Mouse (Mus musculus) kidney, embryonic 14.5 days (tissue): ENCODE measurements around the gene Tespa1. TPM values are rescaled to one million over a fixed set of nuclear protein-coding genes. Genes with fewer than 3 reads are reported as not detected.
"Not testable (repeated sequence)": the region's sequence is repeated elsewhere in the genome, so short reads cannot be mapped to it uniquely, and the experiment has no call there.

Experiments used
- ATAC-seq: fragments of 200-750 bp; cut with Nextera tagmentation; 2 replicates; pipeline ENCODE4 v1.8.0; 2017; ENCODE audit warnings: moderate number of reproducible peaks, mild to moderate bottlenecking, moderate TSS enrichment, moderate library complexity; ENCODE audit not compliant: low FRiP score, low TSS enrichment
- H3K27ac ChIP-seq: fragments of 300-500 bp; sonication (generic); 2 replicates; pipeline ENCODE4 v1.5.1; 2014; ENCODE audit warnings: low read depth, mild to moderate bottlenecking, low read length, moderate library complexity, mixed read lengths
- H3K27me3 ChIP-seq: fragments of 300-500 bp; sonication (generic); 2 replicates; pipeline ENCODE4 v1.6.1; 2014; ENCODE audit warnings: mild to moderate bottlenecking, low read length; ENCODE audit not compliant: control insufficient read depth, insufficient read depth
- H3K36me3 ChIP-seq: fragments of 300-500 bp; sonication (generic); 2 replicates; pipeline ENCODE4 v1.6.1; 2014; ENCODE audit warnings: low read length, mixed read lengths; ENCODE audit not compliant: control insufficient read depth, insufficient read depth
- H3K4me1 ChIP-seq: fragments of 300-500 bp; sonication (generic); 2 replicates; pipeline ENCODE4 v1.6.1; 2014; ENCODE audit warnings: low read length, mixed read lengths; ENCODE audit not compliant: control insufficient read depth, insufficient read depth
- H3K4me2 ChIP-seq: fragments of 300-500 bp; sonication (generic); replicated peaks from 2 replicates; pipeline ENCODE4 v1.6.1; 2014; ENCODE audit warnings: low read depth, mild to moderate bottlenecking, low read length
- H3K4me3 ChIP-seq: fragments of 300-500 bp; sonication (generic); 2 replicates; pipeline ENCODE4 v1.5.1; 2014; ENCODE audit warnings: mild to moderate bottlenecking, low read length
- H3K9ac ChIP-seq: fragments of 300-500 bp; sonication (generic); 2 replicates; pipeline ENCODE4 v1.6.1; 2014; ENCODE audit warnings: low read depth, mild to moderate bottlenecking, low read length, moderate library complexity
- H3K9me3 ChIP-seq: fragments of 300-500 bp; sonication (generic); 2 replicates; pipeline ENCODE4 v1.6.1; 2016; ENCODE audit warnings: low read length; ENCODE audit not compliant: control insufficient read depth
- WGBS: fragments of 180-500 bp; shearing (Covaris S2); extraction: QIAGEN DNeasy Blood & Tissue Kit; methylation state at CpG from one replicate; pipeline ENCODE4 v1.1.7; 2014; 5-methylcytosine and 5-hydroxymethylcytosine counted together
- polyA plus RNA-seq: library from polyadenylated mRNA; unstranded; fragments of >200 nt; fragmentation: Nextera tagmentation; extraction: Ambion mirVana; gene quantifications from 2 replicates; pipeline ENCODE4 v1.2.1, GENCODE M21; 2014

Tespa1 gene
- polyA plus RNA-seq, 1 experiment from 2014 or later = not detected

DNA sequence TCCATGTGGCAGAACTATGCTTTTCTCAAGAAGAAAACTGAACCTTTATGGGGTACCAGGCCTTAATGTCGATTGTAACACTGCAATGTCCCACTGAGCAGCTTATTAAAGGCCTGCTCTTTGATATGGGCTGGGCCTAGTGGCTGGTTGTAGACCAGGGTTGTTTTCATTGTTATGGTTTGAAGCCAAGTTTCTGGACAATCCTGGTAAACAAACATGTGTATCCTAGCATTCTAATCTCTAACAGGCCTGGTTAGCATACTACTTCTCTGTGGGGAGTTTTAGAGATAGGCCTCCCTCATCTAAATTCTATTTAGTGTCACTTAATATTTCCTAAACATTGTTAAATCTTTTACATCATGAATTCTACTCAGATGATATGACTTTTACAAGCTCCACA lies 49.0 kb downstream of the Tespa1 start:
- Histone ChIP-seq H3K36me3 (no peaks in the 10 kb centered on the region), H3K9me3 (no peaks in the 10 kb centered on the region), H3K27ac (no peak overlapping the region), H3K4me1 (no peaks in the 10 kb centered on the region), H3K27me3 (no peaks in the 10 kb centered on the region), H3K4me3 (no peak overlapping the region), H3K9ac (no peak overlapping the region), H3K4me2 (no peak overlapping the region)
- WGBS = 74% methylated on average over 1 of the region's 1 CpGs
- no peak for ATAC-seq

DNA sequence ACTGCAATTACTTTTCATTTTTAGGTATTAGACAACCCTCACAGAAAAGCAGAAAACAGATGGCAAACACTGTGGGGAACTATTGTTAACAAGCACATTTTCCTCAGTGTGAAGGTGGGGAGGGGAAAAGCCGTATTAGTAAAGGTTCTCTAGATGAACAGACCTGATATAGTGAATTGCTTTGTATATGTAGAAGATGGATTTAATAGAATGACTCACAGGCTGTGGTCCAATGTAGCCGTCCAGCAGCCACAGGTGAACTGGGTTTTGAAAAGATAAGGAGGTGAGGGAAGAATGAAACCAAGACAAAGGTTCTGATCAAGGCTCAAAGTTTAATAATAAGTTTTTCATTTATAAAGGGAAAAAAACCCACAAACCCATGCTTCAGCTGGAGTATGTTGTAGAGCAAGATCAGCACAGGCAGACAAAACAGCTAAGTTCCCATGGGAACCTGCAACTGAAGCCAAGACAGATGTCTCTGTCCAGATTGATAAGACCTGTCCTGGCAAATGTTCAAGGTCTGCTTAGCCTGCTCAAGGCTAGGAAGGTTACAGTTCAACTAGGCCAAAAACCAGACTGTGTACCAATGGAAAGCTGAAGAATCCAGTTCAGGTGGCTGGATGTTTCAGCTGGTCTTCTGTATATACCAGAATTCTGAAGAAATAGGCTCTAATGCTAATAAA lies 50.0 kb downstream of the Tespa1 start:
- Histone ChIP-seq H3K4me1 (no peaks in the 10 kb centered on the region), H3K27me3 (no peaks in the 10 kb centered on the region), H3K27ac (no peak overlapping the region), H3K36me3 (no peaks in the 10 kb centered on the region), H3K4me2 (no peak overlapping the region), H3K4me3 (no peak overlapping the region), H3K9ac (no peak overlapping the region), H3K9me3 (no peaks in the 10 kb centered on the region)
- no peak for ATAC-seq
- WGBS = 74% methylated on average over 2 of the region's 2 CpGs

DNA sequence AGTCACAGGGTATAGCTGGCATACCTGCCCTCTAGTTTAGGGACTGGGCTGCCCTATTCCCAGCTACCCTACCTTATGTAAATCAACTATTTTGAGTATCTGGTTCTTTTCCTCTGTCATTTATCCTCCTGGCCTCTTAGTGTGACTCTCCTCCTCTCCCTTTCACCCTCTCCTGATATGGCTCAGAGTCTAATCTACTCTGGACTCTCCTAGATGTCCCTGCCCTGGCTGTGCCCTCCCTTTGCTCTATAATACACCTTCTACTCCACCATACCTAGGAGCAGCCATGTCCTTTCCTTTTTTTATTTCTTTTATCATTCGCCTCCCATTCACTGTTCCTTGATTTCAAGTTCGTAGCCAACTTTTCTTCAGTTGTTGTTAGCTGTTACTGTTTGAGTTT lies 52.5 kb downstream of the Tespa1 start:
- Histone ChIP-seq H3K27ac (no peak overlapping the region), H3K36me3 (no peaks in the 10 kb centered on the region), H3K4me3 (no peak overlapping the region), H3K9me3 (no peaks in the 10 kb centered on the region), H3K4me1 (no peaks in the 10 kb centered on the region), H3K9ac (no peak overlapping the region), H3K4me2 (no peak overlapping the region), H3K27me3 (no peaks in the 10 kb centered on the region)
- WGBS = 93% methylated on average over 2 of the region's 2 CpGs
- no peak for ATAC-seq

DNA sequence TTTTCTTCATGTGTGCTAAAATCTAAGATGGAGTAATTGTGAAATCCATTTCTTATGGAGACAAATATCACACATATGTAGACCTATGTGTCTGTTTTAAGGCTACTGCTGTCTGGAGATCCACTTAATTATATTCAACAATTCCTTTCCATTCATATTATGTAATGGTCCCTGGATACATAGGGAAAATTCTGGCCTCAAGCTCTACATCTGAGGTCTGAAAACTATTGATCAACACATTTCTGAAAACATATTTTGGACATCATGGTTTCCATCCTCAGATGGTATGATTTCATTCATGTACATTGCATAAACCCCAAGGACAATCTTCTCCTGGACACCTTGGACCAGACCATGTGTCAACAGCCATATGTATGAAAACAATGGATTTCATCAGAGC lies 71.6 kb downstream of the Tespa1 start, which contains the start of gene Vmn2r84:
Gene Vmn2r84, minus strand, starts transcription at position 101 of the 400 bp plus-strand sequence.
- Histone ChIP-seq H3K9ac (no peak within 1 kb of the TSS), H3K4me2 (no peak within 1 kb of the TSS), H3K27me3 (no peaks in the 10 kb centered on the region), H3K27ac (no peak within 1 kb of the TSS), H3K36me3 (no peaks in the 10 kb centered on the region), H3K9me3 (no peaks in the 10 kb centered on the region), H3K4me3 (no peak within 1 kb of the TSS), H3K4me1 (no peaks in the 10 kb centered on the region)
- no peak for ATAC-seq

DNA sequence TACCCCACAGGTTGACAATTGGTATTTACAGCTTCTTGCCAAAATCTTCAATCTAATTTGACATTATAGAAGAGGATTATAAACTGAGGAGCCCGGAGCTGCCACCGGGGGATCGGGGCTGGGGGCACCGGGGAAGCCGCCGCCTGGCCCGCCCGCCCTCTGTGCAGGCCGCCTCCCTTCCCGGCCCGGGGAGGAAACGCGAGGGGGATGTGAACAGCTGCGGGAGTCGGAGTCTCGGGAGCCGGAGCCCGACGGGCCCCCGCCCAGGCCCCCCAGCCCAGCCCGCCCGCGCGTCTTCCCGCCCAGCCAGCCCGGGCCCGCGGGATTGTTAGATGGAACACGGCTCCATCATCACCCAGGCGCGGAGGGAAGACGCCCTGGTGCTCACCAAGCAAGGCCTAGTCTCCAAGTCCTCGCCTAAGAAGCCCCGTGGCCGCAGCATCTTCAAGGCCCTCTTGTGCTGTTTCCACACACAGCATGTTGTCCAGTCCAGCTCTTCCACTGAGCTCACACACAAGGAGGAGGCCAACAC lies 89.6 kb downstream of the Tespa1 start:
- 79% methylated on average over 12 of the region's 35 CpGs for WGBS
- not testable (repeated sequence) for H3K36me3 ChIP-seq, H3K9ac ChIP-seq, H3K9me3 ChIP-seq, H3K27ac ChIP-seq, H3K4me1 ChIP-seq, H3K4me2 ChIP-seq, H3K27me3 ChIP-seq, H3K4me3 ChIP-seq
- ATAC-seq = peak; percentile 73

Other genes starting within 250 kb of the Tespa1 start
- not detected in 2 replicates for gene Olfr823, start 207.5 kb upstream of the Tespa1 start, polyA plus RNA-seq
- not detected in 2 replicates for gene Olfr824, start 192.9 kb upstream of the Tespa1 start, polyA plus RNA-seq
- not detected in 2 replicates for gene Olfr825, start 156.1 kb upstream of the Tespa1 start, polyA plus RNA-seq
- not detected in 2 replicates for gene Olfr826, start 138.7 kb upstream of the Tespa1 start, polyA plus RNA-seq
- not detected in 2 replicates for gene Olfr827, start 108.5 kb upstream of the Tespa1 start, polyA plus RNA-seq
- gene Neurod4, start 42.6 kb upstream of the Tespa1 start, polyA plus RNA-seq = not detected in 2 replicates
- gene Vmn2r84, start 71.5 kb downstream of the Tespa1 start, polyA plus RNA-seq = not detected in 2 replicates
- not detected in 2 replicates for gene Vmn2r85, start 106.8 kb downstream of the Tespa1 start, polyA plus RNA-seq
- not detected in 2 replicates for gene Vmn2r86, start 133.2 kb downstream of the Tespa1 start, polyA plus RNA-seq
- gene Vmn2r87, start 174.5 kb downstream of the Tespa1 start, polyA plus RNA-seq = not detected in 2 replicates